Mouse (Mus musculus): ENCODE data around the gene Cps1.

The Cps1 gene

DNA sequence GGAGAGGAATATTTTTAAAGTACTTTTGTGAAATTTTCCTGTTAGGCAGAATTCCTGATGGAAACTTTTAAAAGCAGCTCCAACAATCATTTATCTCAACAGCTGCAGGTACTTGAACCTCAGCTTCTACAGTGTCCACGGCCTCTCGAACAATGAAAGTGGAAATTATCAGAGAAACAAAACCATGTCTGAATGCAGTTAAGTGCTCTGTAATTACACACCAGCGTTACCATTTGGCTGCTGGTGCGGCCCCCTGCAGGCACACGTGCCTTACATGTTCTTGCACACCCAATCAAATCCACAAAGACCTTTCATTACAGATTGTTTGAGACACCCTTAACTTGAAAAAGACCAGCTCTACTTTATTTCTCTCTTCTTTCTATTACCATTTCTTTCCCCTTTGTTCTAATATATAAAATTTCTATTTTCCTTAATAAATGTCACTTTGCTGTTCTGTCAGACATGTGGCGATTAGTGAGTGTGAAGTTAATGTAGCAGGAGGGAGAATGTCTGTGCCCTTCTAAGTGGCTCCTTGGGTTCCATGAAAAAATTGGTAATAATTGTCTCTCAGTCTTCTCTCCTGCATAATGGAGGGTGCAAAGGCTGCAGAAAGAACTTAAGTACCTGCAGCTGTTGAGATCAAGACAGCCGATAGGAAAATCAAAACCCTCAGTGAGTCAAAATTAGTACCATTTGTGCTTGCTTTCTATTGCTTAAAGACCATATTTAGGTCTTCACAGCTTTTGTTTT lies 112.8 kb downstream of the Cps1 start:
- DNase-seq (ENCODE audit: low spot score), result no peak

DNA sequence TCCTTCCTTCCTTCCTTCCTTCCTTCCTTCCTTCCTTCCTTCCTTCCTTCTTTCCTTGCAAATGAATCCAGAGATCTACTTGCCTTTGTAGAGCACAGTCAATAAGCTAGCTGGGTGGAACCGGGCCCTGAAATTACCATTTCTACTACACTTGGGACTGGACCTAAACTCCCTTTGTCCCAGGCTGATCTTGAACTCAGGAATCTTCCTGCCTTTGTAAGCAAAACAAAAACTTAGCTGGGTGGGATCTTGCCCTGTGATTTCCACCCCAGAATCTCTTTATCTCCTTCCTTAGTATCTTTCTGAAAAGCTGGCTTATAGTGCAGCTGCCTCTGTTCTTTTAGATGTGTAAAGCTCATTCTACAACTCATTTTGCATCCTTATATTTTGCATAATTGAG lies 115.6 kb downstream of the Cps1 start:
- DNase-seq (ENCODE audit: low spot score), result no peak

DNA sequence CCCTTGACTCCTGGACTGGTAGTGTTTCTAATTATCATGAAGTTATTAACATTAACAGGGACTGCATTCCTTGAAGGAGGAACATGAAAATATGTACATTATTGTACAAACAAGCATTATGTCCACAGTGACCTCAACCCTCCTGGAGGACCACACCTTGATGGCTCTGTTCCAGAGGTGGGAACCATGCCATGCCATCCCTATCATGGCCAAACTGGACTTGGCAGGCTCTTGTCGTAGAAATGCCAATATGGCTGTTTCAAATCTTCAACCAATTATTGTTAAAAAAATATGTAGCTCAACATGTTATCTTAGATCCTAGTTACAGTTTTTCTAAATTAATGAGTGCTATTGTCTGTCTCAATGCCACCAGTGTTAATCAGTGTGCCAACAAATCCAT lies 116.1 kb downstream of the Cps1 start:
- DNase-seq (ENCODE audit: low spot score), result no peak

DNA sequence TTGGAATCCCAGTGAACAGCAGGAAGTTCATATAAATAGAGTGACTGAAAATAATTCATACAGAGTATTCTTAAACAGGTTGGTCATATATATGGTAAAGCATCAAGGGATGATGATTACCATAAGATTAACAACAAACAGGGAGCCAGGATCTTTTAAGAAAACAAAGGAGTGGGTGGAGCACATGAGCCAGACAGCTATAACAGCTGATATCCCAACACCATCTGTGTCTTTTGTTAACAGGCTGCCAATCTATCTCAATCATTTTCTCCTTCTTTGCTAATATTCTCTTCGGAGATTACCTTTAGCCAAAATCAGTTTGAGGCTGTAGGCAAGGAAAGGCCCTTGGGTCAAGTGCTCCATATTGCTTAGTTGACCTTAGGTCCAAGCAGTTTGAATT lies 142.4 kb downstream of the Cps1 start:
- no peak for DNase-seq (ENCODE audit: low spot score)

DNA sequence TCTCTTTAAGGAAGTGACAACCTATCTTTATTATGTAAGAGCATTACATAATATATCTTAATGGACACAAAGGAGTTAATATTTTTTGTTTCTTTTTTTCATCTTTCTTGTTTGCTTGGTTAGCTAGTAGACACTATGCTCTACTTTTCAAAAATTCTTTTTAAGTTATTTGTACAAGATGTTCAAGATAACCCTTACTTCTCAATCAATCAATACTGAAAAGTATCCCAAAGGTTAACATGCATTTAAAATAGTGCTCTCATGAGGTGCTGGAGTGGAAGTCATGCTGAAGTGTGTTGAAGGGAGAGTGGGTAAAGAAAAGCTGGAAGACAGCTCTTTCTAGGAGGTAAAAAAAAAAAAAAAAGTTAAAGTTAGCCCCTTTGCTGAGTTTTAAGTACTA lies 145.1 kb downstream of the Cps1 start:
- DNase-seq (ENCODE audit: low spot score), result no peak

DNA sequence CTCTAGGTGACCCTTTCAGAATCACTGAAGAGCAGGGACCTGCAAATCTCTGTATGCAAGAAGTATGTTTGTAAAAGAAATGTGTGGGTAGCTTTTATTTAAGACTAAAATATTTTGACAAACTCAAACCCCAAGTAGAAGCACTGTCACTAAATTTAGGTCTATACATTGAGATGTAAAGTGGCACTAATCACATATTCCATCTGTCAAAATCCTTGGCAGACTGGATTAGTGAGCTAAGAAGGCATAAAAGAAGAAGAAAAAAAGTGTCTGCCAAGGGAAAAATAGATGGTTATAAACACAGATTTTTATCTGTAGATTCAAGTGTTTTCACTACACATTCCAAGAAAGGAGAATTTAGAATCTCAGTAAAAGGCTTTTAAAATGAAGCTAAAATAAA lies 145.6 kb downstream of the Cps1 start:
- no peak for DNase-seq (ENCODE audit: low spot score)

DNA sequence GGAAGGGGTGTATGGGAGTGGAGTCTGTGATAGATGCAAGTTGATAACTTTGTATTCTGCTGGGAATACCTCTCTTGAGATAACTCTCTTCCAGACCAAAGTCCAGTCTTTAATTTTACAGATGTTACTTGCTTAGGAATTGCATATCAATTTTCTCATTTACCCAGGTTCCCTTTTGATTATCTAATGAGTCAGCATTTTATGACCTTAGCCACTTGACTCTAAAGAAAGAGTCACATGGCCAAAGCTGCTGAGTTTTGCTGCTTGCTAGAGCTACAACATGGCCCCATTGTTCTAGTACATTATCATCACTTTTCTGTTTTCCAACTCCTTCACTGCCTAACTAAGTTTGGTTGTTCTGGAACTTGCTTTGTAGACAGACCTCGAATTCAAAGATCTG lies 153.4 kb downstream of the Cps1 start:
- DNase-seq (ENCODE audit: low spot score), result no peak
